Mouse (Mus musculus) lung, postnatal 14 days (tissue): ENCODE measurements around the gene Cnr2.

ENCODE experiments used
- DNase-seq: peaks from one replicate; pipeline ENCODE4 v3.0.0; 2021

Gene Cnr2

DNA sequence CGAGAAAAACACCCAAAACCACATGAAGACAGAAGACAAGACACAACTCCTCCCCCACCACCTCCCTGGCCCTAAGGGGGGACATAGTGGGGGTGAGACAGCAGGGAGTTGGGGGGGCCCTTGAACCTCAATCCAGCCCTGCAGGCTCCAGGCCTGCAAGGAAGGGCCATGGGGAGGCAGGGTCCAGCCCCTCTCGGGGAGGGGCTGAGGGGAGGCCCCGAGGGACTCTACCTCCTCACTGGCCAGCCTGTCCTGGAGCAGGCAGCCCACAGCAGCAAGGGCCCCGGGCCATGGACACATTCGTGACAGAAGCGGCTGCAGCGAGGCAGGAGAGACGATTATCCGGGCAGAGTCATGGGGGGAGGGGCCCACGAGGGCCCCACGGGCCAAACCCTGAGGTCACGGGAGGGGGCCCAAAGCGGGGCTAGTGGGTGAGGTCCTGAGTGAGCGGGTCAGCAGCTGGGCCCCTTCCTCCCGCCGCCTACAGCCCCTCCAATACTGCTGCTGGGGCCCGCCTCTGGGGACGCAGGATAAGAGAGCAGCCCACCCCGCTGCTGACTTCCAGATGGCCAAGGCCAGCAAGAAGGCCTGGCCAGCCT, 73.2 kb downstream of the Cnr2 start:
- no peak for DNase-seq

DNA sequence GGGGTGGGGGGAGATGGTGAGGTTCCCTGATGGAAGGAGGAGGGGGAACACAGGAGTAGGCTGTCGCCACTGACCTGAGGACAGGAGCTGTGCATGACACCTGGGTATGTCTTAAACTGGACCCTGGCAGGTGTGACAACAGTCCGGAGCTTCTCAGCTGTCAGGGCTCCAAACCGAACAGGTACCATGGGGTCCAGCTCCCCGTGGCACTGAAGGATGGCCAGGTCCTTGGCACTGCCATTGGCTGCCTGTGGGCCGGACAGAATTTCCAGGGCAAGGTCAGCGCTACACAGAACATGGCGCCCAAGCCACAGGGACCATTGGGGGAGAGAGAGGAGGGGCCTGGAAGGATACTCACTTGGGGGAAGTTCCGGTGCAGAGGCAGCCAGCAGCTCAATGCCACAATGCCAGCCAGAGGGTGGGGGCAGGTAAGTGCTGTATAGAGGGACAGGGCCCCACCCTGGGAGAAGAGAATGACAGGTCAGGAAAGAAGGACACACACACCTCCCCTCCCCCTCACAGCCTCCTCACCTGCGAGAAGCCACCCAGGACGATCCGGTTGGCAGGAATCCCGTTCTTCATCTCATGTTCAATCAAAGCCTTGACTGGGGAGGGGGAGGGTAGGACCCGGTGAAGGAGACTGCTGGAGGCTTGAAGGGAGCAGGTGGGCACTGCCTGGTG, 74.0 kb downstream of the Cnr2 start:
- DNase-seq = no peak
